Mouse (Mus musculus) stomach, postnatal 0 days (tissue): ENCODE results near the gene Srsf6. TPM values are rescaled to one million over a fixed set of nuclear protein-coding genes. Genes with fewer than 3 reads are reported as not detected.

ENCODE experiments used
- ATAC-seq: fragments of 200-750 bp; cut with Nextera tagmentation; 2 replicates; pipeline ENCODE4 v1.8.0; 2017; ENCODE audit not compliant: low FRiP score, low TSS enrichment
- DNase-seq: peaks from one replicate; pipeline ENCODE4 v3.0.0-alpha.2; 2016; ENCODE audit warnings: low spot score
- H3K27ac ChIP-seq: fragments of 300-500 bp; sonication (generic); replicated peaks from 2 replicates; pipeline ENCODE4 v1.5.1; 2014; ENCODE audit warnings: mild to moderate bottlenecking, control low read depth
- H3K27me3 ChIP-seq: fragments of 300-500 bp; sonication (generic); 2 replicates; pipeline ENCODE4 v1.6.1; 2014; ENCODE audit warnings: low read length; ENCODE audit not compliant: control insufficient read depth, insufficient read depth
- H3K36me3 ChIP-seq: fragments of 300-500 bp; sonication (generic); 2 replicates; pipeline ENCODE4 v1.6.1; 2014; ENCODE audit warnings: low read length, mixed read lengths; ENCODE audit not compliant: control insufficient read depth, insufficient read depth
- H3K4me1 ChIP-seq: fragments of 300-500 bp; sonication (generic); replicated peaks from 2 replicates; pipeline ENCODE4 v1.6.1; 2014; ENCODE audit warnings: antibody characterized with exemption; ENCODE audit not compliant: control insufficient read depth, insufficient read depth
- H3K4me2 ChIP-seq: fragments of 300-500 bp; sonication (generic); replicated peaks from 2 replicates; pipeline ENCODE4 v1.6.1; 2014; ENCODE audit warnings: low read depth, mild to moderate bottlenecking, control low read depth, moderate library complexity
- H3K4me3 ChIP-seq: fragments of 300-500 bp; sonication (generic); 2 replicates; pipeline ENCODE4 v1.5.1; 2014; ENCODE audit warnings: low read depth, low read length, control low read depth
- H3K9ac ChIP-seq: fragments of 300-500 bp; sonication (generic); 2 replicates; pipeline ENCODE4 v1.6.1; 2014; ENCODE audit warnings: mild to moderate bottlenecking, low read length, control low read depth, mixed read lengths
- H3K9me3 ChIP-seq: fragments of 300-500 bp; sonication (generic); 2 replicates; pipeline ENCODE4 v1.6.1; 2016; ENCODE audit warnings: low read length; ENCODE audit not compliant: control insufficient read depth
- CTCF ChIP-seq: IDR thresholded peaks from 2 replicates; pipeline ENCODE4 v1.5.1; 2016; ENCODE audit warnings: antibody characterized with exemption, low read depth, mild to moderate bottlenecking, moderate library complexity
- EP300 ChIP-seq: optimal IDR thresholded peaks from 2 replicates; pipeline ENCODE3; 2016; ENCODE audit warnings: antibody characterized with exemption
- WGBS: fragments of 180-500 bp; shearing (Covaris S2); extraction: QIAGEN DNeasy Blood & Tissue Kit; methylation state at CpG from one replicate; pipeline ENCODE4 v1.1.7; 2014; 5-methylcytosine and 5-hydroxymethylcytosine counted together
- polyA plus RNA-seq: library from polyadenylated mRNA; unstranded; fragments of >200 nt; fragmentation: Nextera tagmentation; extraction: Ambion mirVana; gene quantifications from 2 replicates; pipeline ENCODE4 v1.2.1, GENCODE M21; 2015

The Srsf6 gene
- polyA plus RNA-seq, 1 experiment from 2014 or later: 67.5 TPM

DNA sequence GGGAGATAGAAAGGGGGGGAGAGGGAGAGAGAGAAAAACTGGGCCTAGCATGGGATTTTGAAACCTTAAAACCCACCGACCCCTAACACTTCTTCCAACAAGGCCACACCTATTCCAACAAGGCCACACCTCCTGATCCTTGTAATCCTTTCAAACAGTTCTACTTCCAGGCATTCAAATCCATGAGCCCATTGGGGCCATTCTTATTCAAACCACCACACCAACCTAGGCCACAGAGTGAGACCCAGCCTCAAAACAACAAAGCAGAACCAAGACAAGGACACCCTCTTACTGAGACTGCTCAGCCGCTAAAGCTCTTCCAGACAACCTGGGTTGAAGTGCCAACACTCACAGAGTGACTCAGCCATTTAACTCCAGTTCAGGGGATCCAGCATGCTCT lies 19.4 kb downstream of the Srsf6 start:
- 97% methylated on average over 2 of the region's 2 CpGs for WGBS

GRCm38 (mm10) chr2:162956843-162957242 lies 25.5 kb downstream of the Srsf6 start:
- 92% methylated on average over 2 of the region's 2 CpGs for WGBS
- TF ChIP-seq EP300 (no peak), CTCF (peak; percentile 56)
- H3K4me3 ChIP-seq: no peak overlapping the region

More for the DNA sequence above, 19.4 kb downstream of the Srsf6 start:
- H3K27me3 ChIP-seq: no peaks in the 10 kb centered on the region
- TF ChIP-seq CTCF (no peak), EP300 (no peak)
- H3K4me3 ChIP-seq: no peak overlapping the region
- H3K9me3 ChIP-seq: no peaks in the 10 kb centered on the region
- no peaks in the 10 kb centered on the region for H3K36me3 ChIP-seq
- DNase-seq (no peak), ATAC-seq (no peak)
- no peak overlapping the region for H3K27ac ChIP-seq
- no peak overlapping the region for H3K9ac ChIP-seq
- no peak overlapping the region for H3K4me2 ChIP-seq
- H3K4me1 ChIP-seq: no peaks in the 10 kb centered on the region

DNA sequence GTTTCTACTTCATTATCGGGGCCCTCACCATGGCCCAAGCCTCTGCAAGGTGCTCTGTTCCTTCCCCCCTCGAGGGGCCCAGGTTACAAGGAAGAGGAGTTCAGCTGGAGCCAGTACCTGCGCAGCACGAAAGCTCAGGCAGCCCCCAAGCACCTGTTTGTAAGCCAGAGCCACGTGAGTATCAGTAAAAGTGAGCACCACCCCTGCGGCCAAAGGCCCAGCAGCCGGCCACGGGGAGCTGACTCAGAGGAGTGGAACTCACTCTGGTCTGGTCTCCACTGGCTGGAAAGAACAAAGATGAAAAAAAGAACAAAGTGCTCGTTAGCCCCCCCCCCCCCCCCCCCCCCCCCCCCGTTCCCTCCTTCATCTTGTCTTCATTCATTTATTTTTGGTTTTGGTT lies 30.0 kb downstream of the Srsf6 start:
- Histone ChIP-seq H3K4me2 (no peak overlapping the region), H3K27ac (no peak overlapping the region), H3K36me3 (no peaks in the 10 kb centered on the region), H3K27me3 (no peaks in the 10 kb centered on the region), H3K9ac (no peak overlapping the region), H3K9me3 (no peaks in the 10 kb centered on the region), H3K4me3 (no peak overlapping the region), H3K4me1 (no peaks in the 10 kb centered on the region)
- ATAC-seq (no peak), DNase-seq (no peak)
- 55% methylated on average over 9 of the region's 10 CpGs for WGBS
- no peak for TF ChIP-seq CTCF

More at GRCm38 (mm10) chr2:162956843-162957242, 25.5 kb downstream of the Srsf6 start:
- Histone ChIP-seq H3K27me3 (no peaks in the 10 kb centered on the region), H3K9me3 (no peaks in the 10 kb centered on the region), H3K4me2 (no peak overlapping the region), H3K27ac (no peak overlapping the region), H3K9ac (no peak overlapping the region), H3K4me1 (no peaks in the 10 kb centered on the region), H3K36me3 (no peaks in the 10 kb centered on the region)
- DNase-seq (no peak), ATAC-seq (no peak)

GRCm38 (mm10) chr2:162966734-162967133 lies 35.4 kb downstream of the Srsf6 start:
- TF ChIP-seq CTCF: no peak
- TF ChIP-seq EP300: no peak
- Histone ChIP-seq H3K4me3 (no peak overlapping the region), H3K27me3 (no peaks in the 10 kb centered on the region), H3K36me3 (no peaks in the 10 kb centered on the region), H3K4me2 (no peak overlapping the region), H3K9ac (no peak overlapping the region), H3K9me3 (no peaks in the 10 kb centered on the region), H3K4me1 (no peaks in the 10 kb centered on the region), H3K27ac (no peak overlapping the region)
- ATAC-seq: no peak
- DNase-seq: no peak
- 81% methylated on average over 2 of the region's 2 CpGs for WGBS

- peak; percentile 84 for TF ChIP-seq CTCF
- no peak for TF ChIP-seq EP300
- DNase-seq: peak; percentile 52
- Histone ChIP-seq H3K9ac (no peak overlapping the region), H3K9me3 (no peaks in the 10 kb centered on the region), H3K27ac (no peak overlapping the region), H3K4me2 (no peak overlapping the region), H3K36me3 (no peaks in the 10 kb centered on the region), H3K4me3 (no peak overlapping the region), H3K27me3 (no peaks in the 10 kb centered on the region), H3K4me1 (no peaks in the 10 kb centered on the region)
- 8% methylated on average over 5 of the region's 5 CpGs for WGBS
- ATAC-seq: peak; percentile 10; the same call in 1 of the 2 replicates
These were observed 37.0 kb downstream of the Srsf6 start for GRCm38 (mm10) chr2:162968357-162968756.

DNA sequence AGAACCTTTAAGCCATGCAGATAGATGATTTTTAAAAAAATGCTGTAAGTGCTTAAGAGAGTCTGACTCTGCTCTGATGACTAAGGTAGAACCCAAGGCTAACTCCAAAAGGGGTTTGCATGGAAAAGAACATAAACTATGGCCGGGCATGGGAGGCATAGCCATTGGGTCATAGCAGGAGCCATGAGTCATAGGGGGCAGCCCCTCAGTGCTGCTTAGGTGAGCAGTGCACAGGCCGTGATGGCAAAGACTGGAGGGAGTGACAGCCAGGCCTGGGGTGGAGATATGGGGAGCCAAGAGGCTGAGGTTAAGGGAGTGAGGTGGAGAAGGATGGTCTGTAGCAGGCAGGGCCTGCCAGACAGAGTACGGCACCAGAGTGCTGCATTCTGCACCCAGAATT lies 37.8 kb downstream of the Srsf6 start:
- no peaks in the 10 kb centered on the region for H3K27me3 ChIP-seq
- 78% methylated on average over 3 of the region's 3 CpGs for WGBS
- ATAC-seq (no peak), DNase-seq (no peak)
- no peak overlapping the region for H3K4me3 ChIP-seq
- H3K36me3 ChIP-seq: no peaks in the 10 kb centered on the region
- no peak overlapping the region for H3K27ac ChIP-seq
- no peaks in the 10 kb centered on the region for H3K9me3 ChIP-seq
- TF ChIP-seq EP300 (no peak), CTCF (no peak)
- H3K4me1 ChIP-seq: no peaks in the 10 kb centered on the region
- no peak overlapping the region for H3K4me2 ChIP-seq
- no peak overlapping the region for H3K9ac ChIP-seq
